Mouse (Mus musculus) intestine, embryonic 15.5 days (tissue): Measurements from ENCODE around the gene Fam173b. TPM values are rescaled to one million over a fixed set of nuclear protein-coding genes. Genes with fewer than 3 reads are reported as not detected.

Experiments used
- ATAC-seq: fragments of 200-750 bp; cut with Nextera tagmentation; 2 replicates; pipeline ENCODE4 v1.8.0; 2017; ENCODE audit warnings: moderate TSS enrichment, moderate library complexity
- H3K27ac ChIP-seq: fragments of 300-500 bp; sonication (generic); 2 replicates; pipeline ENCODE4 v1.5.1; 2015; ENCODE audit warnings: mild to moderate bottlenecking, inconsistent platforms
- H3K27me3 ChIP-seq: fragments of 300-500 bp; sonication (generic); replicated peaks from 2 replicates; pipeline ENCODE4 v1.6.1; 2015; ENCODE audit warnings: inconsistent platforms
- H3K36me3 ChIP-seq: fragments of 300-500 bp; sonication (generic); 2 replicates; pipeline ENCODE4 v1.6.1; 2015; ENCODE audit warnings: inconsistent platforms
- H3K4me1 ChIP-seq: fragments of 300-500 bp; sonication (generic); replicated peaks from 2 replicates; pipeline ENCODE4 v1.6.1; 2015; ENCODE audit warnings: inconsistent platforms
- H3K4me2 ChIP-seq: fragments of 300-500 bp; sonication (generic); replicated peaks from 2 replicates; pipeline ENCODE4 v1.6.1; 2015; ENCODE audit warnings: mild to moderate bottlenecking, inconsistent platforms
- H3K4me3 ChIP-seq: fragments of 300-500 bp; sonication (generic); replicated peaks from 2 replicates; pipeline ENCODE4 v1.5.1; 2015; ENCODE audit warnings: inconsistent platforms
- H3K9ac ChIP-seq: fragments of 300-500 bp; sonication (generic); 2 replicates; pipeline ENCODE4 v1.6.1; 2015; ENCODE audit warnings: inconsistent platforms
- H3K9me3 ChIP-seq: fragments of 300-500 bp; sonication (generic); 2 replicates; pipeline ENCODE4 v1.6.1; 2016; ENCODE audit warnings: inconsistent platforms
- WGBS: fragments of 180-500 bp; shearing (Covaris S2); methylation state at CpG from one replicate; pipeline ENCODE4 v1.1.7; 2015; 5-methylcytosine and 5-hydroxymethylcytosine counted together
- polyA plus RNA-seq: library from polyadenylated mRNA; unstranded; fragments of >200 nt; fragmentation: Nextera tagmentation; extraction: Ambion mirVana; gene quantifications from 2 replicates; pipeline ENCODE4 v1.2.1, GENCODE M21; 2015

Fam173b gene
- polyA plus RNA-seq, 1 experiment from 2014 or later, result 15.2 TPM

- no peak overlapping the region for H3K4me2 ChIP-seq
- no peaks in the 10 kb centered on the region for H3K27me3 ChIP-seq
- no peaks in the 10 kb centered on the region for H3K36me3 ChIP-seq
- 89% methylated on average over 7 of the region's 7 CpGs for WGBS
- 0 out of 2 replicates have a peak, but pooled peaks cover 9% of the 10 kb centered on the region for H3K4me1 ChIP-seq
- no peak overlapping the region for H3K27ac ChIP-seq
- no peaks in the 10 kb centered on the region for H3K9me3 ChIP-seq
- no peak overlapping the region for H3K4me3 ChIP-seq
- no peak for ATAC-seq
- no peak overlapping the region for H3K9ac ChIP-seq
Measured at GRCm38 (mm10) chr15:31650821-31651220, 49.2 kb downstream of the Fam173b start.

GRCm38 (mm10) chr15:31660133-31660795 lies 58.6 kb downstream of the Fam173b start:
- Histone ChIP-seq H3K4me3 (no peak overlapping the region), H3K9ac (no peak overlapping the region), H3K9me3 (no peaks in the 10 kb centered on the region), H3K4me2 (no peak overlapping the region), H3K27me3 (no peaks in the 10 kb centered on the region), H3K4me1 (no peaks in the 10 kb centered on the region), H3K36me3 (no peaks in the 10 kb centered on the region), H3K27ac (no peak overlapping the region)
- WGBS, result 76% methylated on average over 5 of the region's 5 CpGs
- ATAC-seq, result no peak

- no peak overlapping the region for H3K4me2 ChIP-seq
- H3K4me1 ChIP-seq, result no peaks in the 10 kb centered on the region
- H3K36me3 ChIP-seq, result no peaks in the 10 kb centered on the region
- ATAC-seq, result no peak
- H3K27ac ChIP-seq, result no peak overlapping the region
- 69% methylated on average over 9 of the region's 9 CpGs for WGBS
- no peaks in the 10 kb centered on the region for H3K27me3 ChIP-seq
- no peak overlapping the region for H3K4me3 ChIP-seq
- no peaks in the 10 kb centered on the region for H3K9me3 ChIP-seq
- no peak overlapping the region for H3K9ac ChIP-seq
Measured at GRCm38 (mm10) chr15:31660844-31661243, 59.2 kb downstream of the Fam173b start.

DNA sequence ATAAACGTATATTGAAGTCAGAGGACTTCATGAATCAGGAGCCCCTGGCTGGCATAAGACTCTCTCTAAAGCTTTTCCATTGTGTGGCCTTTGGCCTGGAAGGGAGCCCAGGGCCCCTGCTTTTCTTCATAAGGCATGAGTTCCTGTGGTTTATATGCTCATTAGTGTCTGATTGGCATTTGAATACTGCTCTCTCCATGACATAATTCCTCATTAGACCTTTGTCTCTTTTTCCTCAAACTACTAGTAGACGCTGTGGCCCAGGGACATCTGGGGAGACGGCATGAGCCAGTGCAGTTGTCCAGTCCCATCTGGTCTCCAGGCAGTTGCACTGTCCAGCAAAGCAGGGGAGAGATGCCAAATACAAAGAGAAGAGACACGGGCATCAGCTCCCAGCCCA lies 60.1 kb downstream of the Fam173b start:
- Histone ChIP-seq H3K36me3 (no peaks in the 10 kb centered on the region), H3K9ac (no peak overlapping the region), H3K4me2 (no peak overlapping the region), H3K27me3 (no peaks in the 10 kb centered on the region), H3K4me1 (no peaks in the 10 kb centered on the region), H3K4me3 (no peak overlapping the region), H3K9me3 (no peaks in the 10 kb centered on the region), H3K27ac (no peak overlapping the region)
- 81% methylated on average over 4 of the region's 4 CpGs for WGBS
- ATAC-seq, result no peak

DNA sequence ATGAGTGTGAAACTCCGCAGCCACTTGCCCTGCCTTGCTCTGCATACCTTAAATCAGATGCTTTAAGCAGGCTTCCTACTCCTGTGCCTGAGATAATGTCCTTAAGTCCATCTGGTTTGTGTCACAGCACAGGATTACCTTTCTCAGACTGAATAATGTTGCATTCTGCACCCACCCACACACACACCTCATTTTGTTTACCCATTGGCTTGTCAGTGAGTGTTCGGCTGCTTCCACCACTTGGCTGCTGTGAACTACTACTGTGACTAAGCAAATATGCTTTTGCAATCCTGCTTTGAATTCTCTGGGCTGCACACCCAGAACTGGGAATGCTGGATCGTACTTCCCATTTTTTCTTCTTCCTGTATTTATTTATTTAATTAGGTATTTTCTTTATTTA lies 61.4 kb downstream of the Fam173b start:
- no peak for ATAC-seq

More for the DNA sequence above, 61.4 kb downstream of the Fam173b start:
- Histone ChIP-seq H3K9ac (no peak overlapping the region), H3K36me3 (no peaks in the 10 kb centered on the region), H3K4me3 (no peak overlapping the region), H3K4me1 (no peaks in the 10 kb centered on the region), H3K27ac (no peak overlapping the region), H3K9me3 (no peaks in the 10 kb centered on the region), H3K4me2 (no peak overlapping the region), H3K27me3 (no peaks in the 10 kb centered on the region)
- WGBS, result 56% methylated on average over 3 of the region's 3 CpGs

Other genes with a start within 250 kb of the Fam173b start
- gene Ankrd33b, start 234.1 kb upstream of the Fam173b start, polyA plus RNA-seq, result 0.34 and 0.43 TPM in 2 replicates
- gene Ropn1l, start 148.1 kb upstream of the Fam173b start, polyA plus RNA-seq, result 2.0 and 2.3 TPM in 2 replicates
- gene March6, start 70.8 kb upstream of the Fam173b start, polyA plus RNA-seq, result 25.0 and 26.0 TPM in 2 replicates
- 34.6 and 36.4 TPM in 2 replicates for gene Cmbl, start 36.5 kb upstream of the Fam173b start, polyA plus RNA-seq
- 480 and 508 TPM in 2 replicates for gene Cct5, start within 50 bp of the Fam173b start, polyA plus RNA-seq